Mouse (Mus musculus): Measurements from ENCODE around the gene Tmem110.

Tmem110 gene

GRCm38 (mm10) chr14:30825476-30826131, at the start of gene Tmem110:
Gene Tmem110, plus strand, starts transcription at chr14:30825590.
- peak; percentile 91 for DNase-seq (ENCODE audit: low read depth)

GRCm38 (mm10) chr14:30784614-30785013, 40.8 kb upstream of the Tmem110 start:
- no peak for DNase-seq (ENCODE audit: low read depth)

- no peak for DNase-seq (ENCODE audit: low read depth)
These were observed 35.9 kb upstream of the Tmem110 start for GRCm38 (mm10) chr14:30789471-30789870.

GRCm38 (mm10) chr14:30792871-30793270, 32.5 kb upstream of the Tmem110 start:
- no peak for DNase-seq (ENCODE audit: low read depth)

- no peak for DNase-seq (ENCODE audit: low read depth)
These were observed 23.6 kb upstream of the Tmem110 start for GRCm38 (mm10) chr14:30801756-30802155.

- no peak for DNase-seq (ENCODE audit: low read depth)
These were observed 4.3 kb upstream of the Tmem110 start for GRCm38 (mm10) chr14:30821136-30821535.

GRCm38 (mm10) chr14:30824456-30824995, 864 bp upstream of the Tmem110 start:
- peak; percentile 8 for DNase-seq (ENCODE audit: low read depth)

GRCm38 (mm10) chr14:30825021-30825475, 342 bp upstream of the Tmem110 start:
- no peak for DNase-seq (ENCODE audit: low read depth)

- peak; percentile 67 for DNase-seq (ENCODE audit: low read depth)
These were observed 1.1 kb downstream of the Tmem110 start for GRCm38 (mm10) chr14:30826174-30827140.

- peak; percentile 21 for DNase-seq (ENCODE audit: low read depth)
These were observed 2.1 kb downstream of the Tmem110 start for GRCm38 (mm10) chr14:30827480-30827879.

- no peak for DNase-seq (ENCODE audit: low read depth)
These were observed 2.7 kb downstream of the Tmem110 start for GRCm38 (mm10) chr14:30828077-30828476.

- peak; percentile 19 for DNase-seq (ENCODE audit: low read depth)
These were observed 3.5 kb downstream of the Tmem110 start for GRCm38 (mm10) chr14:30828635-30829460.

GRCm38 (mm10) chr14:30837416-30837996, 12.1 kb downstream of the Tmem110 start:
- no peak for DNase-seq (ENCODE audit: low read depth)

GRCm38 (mm10) chr14:30843701-30844100, 18.3 kb downstream of the Tmem110 start:
- no peak for DNase-seq (ENCODE audit: low read depth)

- no peak for DNase-seq (ENCODE audit: low read depth)
These were observed 25.1 kb downstream of the Tmem110 start for GRCm38 (mm10) chr14:30850504-30850903.

- no peak for DNase-seq (ENCODE audit: low read depth)
These were observed 26.9 kb downstream of the Tmem110 start for GRCm38 (mm10) chr14:30852325-30852724.

GRCm38 (mm10) chr14:30855316-30855715, 29.9 kb downstream of the Tmem110 start:
- no peak for DNase-seq (ENCODE audit: low read depth)

- no peak for DNase-seq (ENCODE audit: low read depth)
These were observed 31.6 kb downstream of the Tmem110 start for GRCm38 (mm10) chr14:30856885-30857507.

GRCm38 (mm10) chr14:30857990-30858389, 32.6 kb downstream of the Tmem110 start:
- peak; percentile 39 for DNase-seq (ENCODE audit: low read depth)

- no peak for DNase-seq (ENCODE audit: low read depth)
These were observed 36.2 kb downstream of the Tmem110 start for GRCm38 (mm10) chr14:30861421-30862125.
